Mouse (Mus musculus) myocyte (in vitro differentiated cells): ENCODE data around the gene Scaf11.

Experiments
- MAX ChIP-seq: IDR thresholded peaks from one replicate; pipeline ENCODE4 v1.6.1; 2011; ENCODE audit warnings: low read depth, mild to moderate bottlenecking, control low read depth
- MYOD1 ChIP-seq, 3 experiments: IDR thresholded peaks; one replicate each; pipeline ENCODE4 v1.6.1; 2011; ENCODE audit warnings: control low read depth in 2 of 3, low read depth in 2 of 3, mild to moderate bottlenecking in 2 of 3, moderate library complexity in 1 of 3; ENCODE audit not compliant: insufficient read length in 2 of 3, control insufficient read depth in 1 of 3
- POLR2A ChIP-seq: IDR thresholded peaks from one replicate; pipeline ENCODE4 v1.6.1; 2011; ENCODE audit warnings: low read depth, mild to moderate bottlenecking, control low read depth, moderate library complexity; ENCODE audit not compliant: insufficient read length
- TCF12 ChIP-seq: IDR thresholded peaks from one replicate; pipeline ENCODE4 v1.6.1; 2011; ENCODE audit warnings: mild to moderate bottlenecking, control low read depth; ENCODE audit not compliant: poor library complexity, insufficient read depth, severe bottlenecking
- USF1 ChIP-seq: IDR thresholded peaks from one replicate; pipeline ENCODE4 v1.6.1; 2011; ENCODE audit warnings: low read depth, mild to moderate bottlenecking, control low read depth, moderate library complexity

- TF ChIP-seq POLR2A (no peak), MYOD1 (IDR thresholded peaks at IDR 0.05; ENCODE audit: control insufficient read depth in 1 of 3, insufficient read length in 2 of 3, low read depth in 2 of 3) (no peak), TCF12 (no peak), USF1 (peak; percentile 64), MAX (no peak)
Observed at GRCm38 (mm10) chr15:96488941-96489786, 28.5 kb upstream of the Scaf11 start.
